21 mouse cellular contexts compared by ENCODE assay signal in genomic region chr3:76654243-76654642, GRCm38 (mm10).
DNase-seq lines count a peak whose midpoint lies in the region; ATAC-seq lines count a peak whose summit lies in the region.
"Had no signal": no experiment of that assay in that cellular context is flagged by ENCODE, and none has a peak within 500 bp of the region (broad histone marks: within the 10 kb centered on the region; RNA-seq: fewer than 3 reads in every experiment).

No protein-coding gene starts in this region.

- DNase-seq in embryonic facial prominence, embryonic 10.5 days (ENCODE audit: low spot score) = no peak
- no peak for DNase-seq in spleen, postnatal 10 days (ENCODE audit: low spot score in 2 of 2)
- DNase-seq in testis, postnatal 14 days (ENCODE audit: low spot score) = no peak
- no peak for DNase-seq in yolk sac, embryonic 10.5 days (ENCODE audit: low spot score)
- DNase-seq: cerebellum, adult 9-10 months; gastrocnemius, postnatal 25 days; heart, postnatal 14 days; liver, embryonic 13.5 days; right cerebral cortex, postnatal 14 days; thymus, postnatal 14 days had no signal

- H3K27ac ChIP-seq in embryonic facial prominence, embryonic 13.5 days = no peak overlapping the region
- H3K27ac ChIP-seq in embryonic facial prominence, embryonic 10.5 days (replicated peaks) = no peak overlapping the region
- H3K27ac ChIP-seq in forebrain, embryonic 13.5 days = no peak overlapping the region
- H3K27ac ChIP-seq in hindbrain, embryonic 15.5 days (replicated peaks) = no peak overlapping the region
- H3K27ac ChIP-seq in neural tube, embryonic 14.5 days (ENCODE audit: low read depth, low read length) = no peak overlapping the region
- H3K27ac ChIP-seq: heart, embryonic 10.5 days; intestine, embryonic 15.5 days; kidney, embryonic 15.5 days; layer of hippocampus, adult 2 months; liver, embryonic 13.5 days; stomach, postnatal 0 days had no signal

- H3K9ac ChIP-seq in embryonic facial prominence, embryonic 13.5 days = no peak overlapping the region
- H3K9ac ChIP-seq in forebrain, embryonic 13.5 days = no peak overlapping the region
- H3K9ac ChIP-seq in hindbrain, embryonic 15.5 days = no peak overlapping the region
- no peak overlapping the region for H3K9ac ChIP-seq in neural tube, embryonic 14.5 days (replicated peaks; ENCODE audit: low read depth, low read length)
- H3K9ac ChIP-seq: intestine, embryonic 15.5 days; kidney, embryonic 15.5 days; liver, embryonic 13.5 days had no signal

- H3K36me3 ChIP-seq in embryonic facial prominence, embryonic 13.5 days = no peaks in the 10 kb centered on the region
- H3K36me3 ChIP-seq in embryonic facial prominence, embryonic 10.5 days (replicated peaks) = no peaks in the 10 kb centered on the region
- H3K36me3 ChIP-seq in forebrain, embryonic 13.5 days (ENCODE audit: poor library complexity, severe bottlenecking) = no peaks in the 10 kb centered on the region
- H3K36me3 ChIP-seq in hindbrain, embryonic 15.5 days = no peaks in the 10 kb centered on the region
- no peaks in the 10 kb centered on the region for H3K36me3 ChIP-seq in neural tube, embryonic 14.5 days (ENCODE audit: control insufficient read depth, insufficient read depth, low read length)
- H3K36me3 ChIP-seq: G1E; heart, embryonic 10.5 days; intestine, embryonic 15.5 days; kidney, embryonic 15.5 days; liver, embryonic 13.5 days had no signal

- H3K9me3 ChIP-seq in embryonic facial prominence, embryonic 13.5 days = no peaks in the 10 kb centered on the region
- H3K9me3 ChIP-seq in embryonic facial prominence, embryonic 10.5 days = no peaks in the 10 kb centered on the region
- H3K9me3 ChIP-seq in forebrain, embryonic 13.5 days (replicated peaks) = no peaks in the 10 kb centered on the region
- no peaks in the 10 kb centered on the region for H3K9me3 ChIP-seq in hindbrain, embryonic 15.5 days
- H3K9me3 ChIP-seq in neural tube, embryonic 14.5 days (ENCODE audit: control insufficient read depth, low read length) = no peaks in the 10 kb centered on the region
- H3K9me3 ChIP-seq: G1E; heart, embryonic 10.5 days; intestine, embryonic 15.5 days; kidney, embryonic 15.5 days; liver, embryonic 13.5 days had no signal

- no peaks in the 10 kb centered on the region for H3K27me3 ChIP-seq in embryonic facial prominence, embryonic 13.5 days
- H3K27me3 ChIP-seq in embryonic facial prominence, embryonic 10.5 days (replicated peaks; ENCODE audit: low read depth, poor library complexity, severe bottlenecking) = no peaks in the 10 kb centered on the region
- H3K27me3 ChIP-seq in forebrain, embryonic 13.5 days = no peaks in the 10 kb centered on the region
- no peaks in the 10 kb centered on the region for H3K27me3 ChIP-seq in hindbrain, embryonic 15.5 days
- H3K27me3 ChIP-seq in neural tube, embryonic 14.5 days (ENCODE audit: control insufficient read depth, insufficient read depth, low read length) = no peaks in the 10 kb centered on the region
- H3K27me3 ChIP-seq: intestine, embryonic 15.5 days; kidney, embryonic 15.5 days; liver, embryonic 13.5 days had no signal

- no peak overlapping the region for H3K4me3 ChIP-seq in embryonic facial prominence, embryonic 13.5 days
- no peak overlapping the region for H3K4me3 ChIP-seq in embryonic facial prominence, embryonic 10.5 days
- H3K4me3 ChIP-seq in forebrain, embryonic 13.5 days = no peak overlapping the region
- no peak overlapping the region for H3K4me3 ChIP-seq in hindbrain, embryonic 15.5 days
- no peak overlapping the region for H3K4me3 ChIP-seq in neural tube, embryonic 14.5 days (ENCODE audit: low read depth, low read length)
- H3K4me3 ChIP-seq: heart, embryonic 10.5 days; intestine, embryonic 15.5 days; kidney, embryonic 15.5 days; layer of hippocampus, adult 2 months; liver, embryonic 13.5 days had no signal

- 78% methylated on average over 1 of the region's 1 CpGs for WGBS in embryonic facial prominence, embryonic 13.5 days
- 78% methylated on average over 1 of the region's 1 CpGs for WGBS in embryonic facial prominence, embryonic 10.5 days
- 55% methylated on average over 1 of the region's 1 CpGs for WGBS in forebrain, embryonic 13.5 days
- 31% methylated on average over 1 of the region's 1 CpGs for WGBS in hindbrain, embryonic 15.5 days
- WGBS in neural tube, embryonic 14.5 days = 54% methylated on average over 1 of the region's 1 CpGs

- ATAC-seq in embryonic facial prominence, embryonic 13.5 days (ENCODE audit: insufficient number of reproducible peaks, insufficient read depth, low FRiP score, low TSS enrichment, low read depth) = 0 out of 2 replicates have a peak, but pooled peaks have one; percentile 37
- ATAC-seq in forebrain, embryonic 13.5 days = peak; percentile 89
- ATAC-seq in hindbrain, embryonic 15.5 days (ENCODE audit: low FRiP score, low read depth) = peak; percentile 83
- ATAC-seq in neural tube, embryonic 14.5 days (ENCODE audit: low read depth) = peak; percentile 94
- ATAC-seq: CD4-positive, CD25-positive, alpha-beta regulatory T cell, adult 4 months; intestine, embryonic 15.5 days had no signal

- H3K4me2 ChIP-seq in embryonic facial prominence, embryonic 13.5 days = no peak overlapping the region
- no peak overlapping the region for H3K4me2 ChIP-seq in forebrain, embryonic 13.5 days
- H3K4me2 ChIP-seq in hindbrain, embryonic 15.5 days = no peak overlapping the region
- no peak overlapping the region for H3K4me2 ChIP-seq in neural tube, embryonic 14.5 days (ENCODE audit: low read depth, low read length)
- H3K4me2 ChIP-seq: intestine, embryonic 15.5 days; kidney, embryonic 15.5 days; liver, embryonic 13.5 days had no signal

- H3K4me1 ChIP-seq in embryonic facial prominence, embryonic 13.5 days = no peaks in the 10 kb centered on the region
- H3K4me1 ChIP-seq in embryonic facial prominence, embryonic 10.5 days = no peaks in the 10 kb centered on the region
- no peaks in the 10 kb centered on the region for H3K4me1 ChIP-seq in forebrain, embryonic 13.5 days
- H3K4me1 ChIP-seq in hindbrain, embryonic 15.5 days (replicated peaks) = no peaks in the 10 kb centered on the region
- H3K4me1 ChIP-seq in neural tube, embryonic 14.5 days (ENCODE audit: control insufficient read depth, insufficient read depth, low read length) = no peaks in the 10 kb centered on the region
- H3K4me1 ChIP-seq: heart, embryonic 10.5 days; intestine, embryonic 15.5 days; kidney, embryonic 15.5 days; liver, embryonic 13.5 days had no signal

Comparison
In these comparisons a context has a peak if more than half of its experiments do, and no peak if none do; other contexts are left out.
1. ATAC-seq: peak in every context shown above with its lines; median percentile 94 in neural tube, embryonic 14.5 days; 89 in forebrain, embryonic 13.5 days; 83 in hindbrain, embryonic 15.5 days; 37 in embryonic facial prominence, embryonic 13.5 days.